Mouse (Mus musculus) E14TG2a.4 (cell line): ENCODE data around the gene Ssr3.

Experiments used
- H3K27me3 ChIP-seq: 2 replicates; pipeline ENCODE4 v1.6.1; 2014; ENCODE audit warnings: low read length, control low read depth; ENCODE audit not compliant: insufficient read depth
- H3K36me3 ChIP-seq: 2 replicates; pipeline ENCODE4 v1.6.1; 2014; ENCODE audit warnings: low read length, control low read depth; ENCODE audit not compliant: insufficient read depth
- H3K4me1 ChIP-seq: replicated peaks from 2 replicates; pipeline ENCODE4 v1.6.1; 2014; ENCODE audit warnings: low read depth, low read length, control low read depth
- H3K4me3 ChIP-seq: replicated peaks from 2 replicates; pipeline ENCODE4 v1.5.1; 2014; ENCODE audit warnings: mild to moderate bottlenecking, low read length
- H3K9me3 ChIP-seq: 2 replicates; pipeline ENCODE4 v1.6.1; 2014; ENCODE audit warnings: low read length, control low read depth
- CTCF ChIP-seq: conservative IDR thresholded peaks from 2 replicates; pipeline ENCODE4 v1.5.1; 2014; ENCODE audit warnings: low read length
- NANOG ChIP-seq: IDR thresholded peaks from 2 replicates; pipeline ENCODE4 v1.6.1; 2014; ENCODE audit warnings: borderline replicate concordance, low read length, mixed read lengths
- POU5F1 ChIP-seq: IDR thresholded peaks from 2 replicates; pipeline ENCODE4 v1.6.1; 2014; ENCODE audit warnings: low read length, borderline replicate concordance

The Ssr3 gene

DNA sequence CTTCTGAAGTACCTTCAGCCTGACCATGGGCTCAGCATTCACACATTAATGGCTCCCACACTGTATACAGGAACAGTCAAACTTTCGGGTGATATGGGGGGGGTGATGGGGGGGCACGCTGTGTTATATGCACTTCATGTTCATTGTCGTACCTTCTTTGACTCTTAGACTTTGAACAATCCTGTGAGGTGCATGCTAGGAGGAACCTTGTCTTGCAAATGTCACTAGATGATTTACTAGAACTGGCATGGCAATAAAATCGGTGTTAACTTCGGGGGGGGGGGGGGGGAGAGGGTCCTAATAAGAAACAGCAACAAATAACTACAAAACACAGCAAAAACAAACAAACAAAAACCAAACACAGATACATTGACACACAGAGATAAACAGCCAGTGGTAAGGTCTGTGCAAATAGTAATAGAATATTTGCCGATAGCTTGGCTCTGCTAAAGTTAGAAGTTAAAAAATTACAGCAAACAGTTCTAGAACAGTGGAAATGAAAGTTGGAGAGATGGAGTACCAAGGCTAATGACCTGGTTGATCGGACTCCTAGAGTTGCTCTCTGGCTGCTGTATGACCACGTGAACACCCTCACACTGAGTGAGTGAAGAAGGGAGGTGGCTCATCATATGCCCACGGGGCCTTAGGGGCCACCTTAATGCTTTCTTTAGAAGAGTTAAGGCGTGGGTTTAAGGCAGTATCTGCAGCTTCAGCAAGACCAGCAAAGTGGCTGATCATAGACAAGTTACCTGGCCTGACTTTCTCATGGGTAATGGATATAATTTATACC is 26.3 kb downstream of the Ssr3 start:
- no peaks in the 10 kb centered on the region for H3K4me1 ChIP-seq
- no peaks in the 10 kb centered on the region for H3K27me3 ChIP-seq
- no peak overlapping the region for H3K4me3 ChIP-seq
- TF ChIP-seq POU5F1 (no peak), CTCF (no peak), NANOG (no peak)
- peaks cover 4% of the 10 kb centered on the region; the same call in 1 of the 2 replicates for H3K9me3 ChIP-seq
- H3K36me3 ChIP-seq = peaks cover 50% of the 10 kb centered on the region

DNA sequence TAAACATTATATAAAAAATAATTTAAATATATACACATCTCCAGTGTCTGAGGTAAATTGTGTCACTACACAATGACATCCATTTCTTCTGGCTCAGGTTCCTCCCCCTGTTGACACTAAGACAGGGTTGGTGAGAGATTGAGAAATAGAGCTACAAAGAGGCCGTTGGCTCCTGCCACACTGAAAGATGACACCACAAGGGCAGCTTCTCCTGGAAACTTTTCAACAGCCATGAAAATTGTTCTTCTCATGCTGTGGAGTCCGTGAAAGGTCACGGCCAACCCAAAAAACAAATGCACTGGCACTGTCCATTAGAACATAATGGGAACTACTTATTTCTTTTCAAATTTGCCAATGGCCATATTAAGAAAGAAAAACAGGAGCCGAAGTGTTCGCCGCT is 27.2 kb downstream of the Ssr3 start:
- Histone ChIP-seq H3K4me1 (no peaks in the 10 kb centered on the region), H3K27me3 (no peaks in the 10 kb centered on the region), H3K4me3 (no peak overlapping the region), H3K9me3 (no peaks in the 10 kb centered on the region), H3K36me3 (peaks cover 41% of the 10 kb centered on the region)
- TF ChIP-seq NANOG (no peak), POU5F1 (no peak), CTCF (no peak)

DNA sequence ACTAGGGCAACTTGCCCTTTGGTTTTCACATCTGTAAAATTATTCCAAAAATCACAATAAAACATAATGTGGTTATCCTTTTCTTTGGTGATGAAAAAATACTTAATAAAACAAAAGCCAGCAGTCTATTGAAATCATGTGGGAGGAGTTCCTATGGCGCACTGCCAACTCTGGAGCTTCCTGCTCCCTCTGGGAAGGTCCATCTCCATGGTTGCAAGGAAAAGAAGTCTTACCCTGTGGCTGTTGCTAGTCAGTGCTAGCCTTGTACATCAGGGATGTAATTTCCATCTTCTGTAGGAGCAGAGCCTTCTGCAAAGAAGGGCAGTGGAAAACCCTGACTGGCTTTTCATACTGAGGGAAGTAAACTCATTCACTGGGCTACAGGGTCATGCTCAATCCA is 29.0 kb downstream of the Ssr3 start:
- Histone ChIP-seq H3K4me1 (0 out of 2 replicates have a peak, but pooled peaks cover under 1% of the 10 kb centered on the region), H3K27me3 (no peaks in the 10 kb centered on the region), H3K4me3 (no peak overlapping the region), H3K9me3 (no peaks in the 10 kb centered on the region), H3K36me3 (peaks cover 24% of the 10 kb centered on the region)
- TF ChIP-seq POU5F1 (no peak), CTCF (no peak), NANOG (no peak)

DNA sequence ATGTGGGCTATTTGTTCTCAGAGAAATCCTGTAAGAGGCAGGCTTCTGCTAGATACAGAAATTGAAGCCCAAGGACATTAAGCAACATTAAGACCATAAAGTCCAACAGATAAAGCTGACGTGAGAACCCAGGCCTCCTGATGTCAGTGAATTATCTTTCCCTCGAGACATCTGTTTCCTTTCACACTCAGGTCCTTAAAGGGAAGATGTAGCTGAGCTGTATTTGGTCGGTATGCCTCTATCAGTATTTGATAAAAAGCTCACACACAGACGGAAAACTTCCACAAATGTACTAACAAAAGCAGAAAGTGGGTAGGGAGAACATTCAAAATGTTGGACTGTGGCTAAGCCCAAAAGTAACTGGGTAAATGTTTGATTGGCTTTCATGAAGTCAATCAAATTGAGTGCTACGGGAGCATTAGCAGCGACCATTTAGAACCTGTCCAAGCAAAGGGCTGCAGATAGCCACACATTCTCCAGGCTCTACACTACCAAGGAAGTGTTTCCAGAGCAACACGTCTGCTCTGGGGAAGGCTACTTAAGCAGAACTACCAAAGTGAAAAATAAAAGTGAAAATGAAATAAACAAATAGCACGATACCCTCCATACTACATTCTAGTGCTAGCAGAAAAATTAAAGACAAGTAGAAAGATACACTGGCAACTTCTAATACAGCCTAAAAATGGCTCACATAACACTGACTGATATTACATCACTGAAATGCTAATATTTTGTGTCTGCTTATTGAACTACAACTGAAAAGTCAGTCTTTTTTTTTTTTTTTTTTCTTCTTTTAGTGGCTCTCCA is 32.1 kb downstream of the Ssr3 start:
- H3K36me3 ChIP-seq = peaks cover 8% of the 10 kb centered on the region; the same call in 1 of the 2 replicates
- H3K27me3 ChIP-seq = no peaks in the 10 kb centered on the region
- no peak overlapping the region for H3K4me3 ChIP-seq
- no peaks in the 10 kb centered on the region for H3K9me3 ChIP-seq
- TF ChIP-seq CTCF (no peak), NANOG (no peak), POU5F1 (no peak)
- 0 out of 2 replicates have a peak, but pooled peaks cover 3% of the 10 kb centered on the region for H3K4me1 ChIP-seq

DNA sequence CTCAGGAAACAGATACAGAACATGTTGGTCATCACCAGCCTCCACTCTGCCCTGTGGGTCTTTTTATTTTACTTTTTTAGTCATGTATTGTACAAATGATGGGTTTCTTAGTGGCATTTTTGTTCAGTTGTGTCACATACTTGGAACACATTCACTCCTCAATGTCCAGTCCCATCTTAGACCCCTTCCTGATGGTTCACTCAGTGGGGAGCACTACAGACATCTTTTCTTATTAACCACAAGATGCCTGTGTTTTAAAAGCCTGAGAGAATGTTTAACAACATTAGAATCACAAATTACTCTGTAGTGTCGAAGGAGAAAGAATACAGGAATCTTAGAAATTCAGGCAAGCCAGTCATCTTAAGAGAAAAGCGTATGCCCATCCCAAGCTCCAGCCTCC is 33.6 kb downstream of the Ssr3 start:
- Histone ChIP-seq H3K4me1 (0 out of 2 replicates have a peak, but pooled peaks cover 3% of the 10 kb centered on the region), H3K36me3 (peaks cover under 1% of the 10 kb centered on the region; the same call in 1 of the 2 replicates), H3K4me3 (no peak overlapping the region), H3K9me3 (no peaks in the 10 kb centered on the region), H3K27me3 (no peaks in the 10 kb centered on the region)
- TF ChIP-seq CTCF (no peak), NANOG (no peak), POU5F1 (no peak)

DNA sequence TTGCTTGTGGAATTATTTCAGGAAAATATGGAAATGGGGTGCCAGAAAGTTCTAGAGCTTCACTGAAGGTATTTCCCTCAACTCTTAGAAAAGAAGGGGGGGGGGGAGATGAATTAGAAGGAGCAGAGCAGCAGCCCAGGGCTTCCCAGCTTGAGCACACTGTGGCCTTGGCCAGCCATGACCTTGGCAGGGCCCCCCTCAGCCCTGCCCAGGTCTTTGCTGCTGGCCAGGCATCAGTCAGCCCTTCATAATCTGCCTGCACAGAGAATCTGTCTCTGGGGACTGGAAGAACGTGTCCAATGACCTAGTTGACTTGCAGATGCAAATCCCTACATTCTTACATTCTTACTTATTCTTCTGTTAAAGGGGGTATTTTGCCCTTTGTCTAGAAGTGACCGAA is 34.1 kb downstream of the Ssr3 start:
- TF ChIP-seq NANOG = no peak
- TF ChIP-seq POU5F1 = no peak
- Histone ChIP-seq H3K9me3 (no peaks in the 10 kb centered on the region), H3K4me1 (0 out of 2 replicates have a peak, but pooled peaks cover 3% of the 10 kb centered on the region), H3K27me3 (no peaks in the 10 kb centered on the region), H3K36me3 (no peaks in the 10 kb centered on the region), H3K4me3 (no peak overlapping the region)

DNA sequence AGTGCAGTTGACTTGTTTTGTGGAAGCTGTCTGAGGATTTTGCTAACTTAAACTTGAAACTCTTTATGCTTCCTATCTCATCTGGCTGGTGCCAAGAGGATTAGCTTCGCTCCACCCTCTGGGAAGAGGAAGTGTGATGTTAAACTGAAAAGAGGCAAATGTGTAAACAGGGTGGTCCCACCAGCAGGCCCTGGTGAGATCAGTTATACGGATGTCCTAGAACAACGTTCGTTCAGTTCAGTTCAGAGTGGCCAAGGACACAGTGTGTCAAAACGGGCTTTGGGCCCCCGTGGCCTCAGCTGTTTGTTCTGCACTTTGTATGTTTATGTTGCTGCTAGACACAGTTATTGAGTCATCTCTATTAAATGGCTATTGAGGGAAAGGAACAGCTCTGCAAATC is 36.9 kb downstream of the Ssr3 start:
- H3K4me3 ChIP-seq = no peak overlapping the region
- 0 out of 2 replicates have a peak, but pooled peaks cover 10% of the 10 kb centered on the region for H3K4me1 ChIP-seq
- no peaks in the 10 kb centered on the region for H3K27me3 ChIP-seq
- H3K9me3 ChIP-seq = no peaks in the 10 kb centered on the region
- no peak for TF ChIP-seq NANOG
- no peak for TF ChIP-seq POU5F1
- TF ChIP-seq CTCF = no peak
- no peaks in the 10 kb centered on the region for H3K36me3 ChIP-seq

DNA sequence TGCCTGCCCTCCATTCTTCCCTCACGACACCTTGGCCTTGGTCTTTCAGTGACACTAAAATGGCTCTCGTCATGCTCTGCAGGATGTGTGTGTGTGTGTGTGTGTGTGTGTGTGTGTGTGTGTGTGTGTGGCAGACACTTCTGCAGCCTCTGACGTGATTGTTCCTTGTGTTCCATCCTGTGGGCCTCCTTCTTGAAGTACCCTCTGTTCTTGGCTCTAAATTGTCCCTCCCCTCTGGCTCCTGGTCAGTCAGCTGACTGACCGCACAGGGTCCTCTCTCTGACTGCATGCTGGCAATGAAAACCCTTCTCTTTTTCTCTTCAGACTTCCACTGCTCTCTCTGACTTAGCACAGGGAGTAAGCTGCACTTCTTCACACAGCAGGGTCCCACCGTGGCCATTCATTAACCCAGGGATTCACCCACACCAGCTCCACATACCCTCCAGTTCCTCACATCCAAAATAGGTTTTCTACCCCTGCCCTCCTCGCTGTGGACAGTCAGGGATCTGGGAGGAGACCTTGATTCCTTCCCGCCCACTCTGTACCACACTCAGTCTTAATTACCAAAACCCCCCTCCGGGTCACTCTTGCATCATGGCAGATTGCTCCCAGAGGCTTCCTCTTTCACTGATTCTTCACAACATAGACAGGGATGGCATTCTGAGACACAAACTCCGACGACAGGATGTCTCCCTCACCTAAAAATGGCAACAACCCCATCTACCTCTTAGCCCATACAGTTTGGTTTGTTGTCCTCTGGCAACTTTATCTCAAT is 39.0 kb downstream of the Ssr3 start:
- Histone ChIP-seq H3K4me3 (no peak overlapping the region), H3K4me1 (0 out of 2 replicates have a peak, but pooled peaks cover 10% of the 10 kb centered on the region), H3K36me3 (no peaks in the 10 kb centered on the region), H3K27me3 (no peaks in the 10 kb centered on the region), H3K9me3 (no peaks in the 10 kb centered on the region)
- no peak for TF ChIP-seq POU5F1
- TF ChIP-seq NANOG = no peak
- no peak for TF ChIP-seq CTCF
